Mouse (Mus musculus) liver, embryonic 14.5 days (tissue): ENCODE measurements at regions not wholly inside any gene's neighbourhood (a gene's known extent, or its start where the extent isn't known, plus 50 kb on each side); places are given as distances from the start of the nearest gene placed in this dataset.

Source experiments
- ATAC-seq: fragments of 200-750 bp; cut with Nextera tagmentation; 2 replicates; pipeline ENCODE4 v1.8.0; 2017; ENCODE audit warnings: moderate number of reproducible peaks, mild to moderate bottlenecking, moderate library complexity; ENCODE audit not compliant: insufficient read depth
- DNase-seq, 3 experiments: peaks; one replicate each; pipeline ENCODE4 v3.0.0-alpha.2; 2012 to 2013; ENCODE audit warnings: low read depth in 3 of 3, low spot score in 3 of 3
- H3K27ac ChIP-seq: fragments of 300-500 bp; sonication (generic); 2 replicates; pipeline ENCODE4 v1.5.1; 2014; ENCODE audit warnings: moderate library complexity, mild to moderate bottlenecking, control low read depth, inconsistent platforms
- H3K27me3 ChIP-seq: fragments of 300-500 bp; sonication (generic); 2 replicates; pipeline ENCODE4 v1.6.1; 2014; ENCODE audit warnings: mild to moderate bottlenecking, low read length, moderate library complexity; ENCODE audit not compliant: control insufficient read depth, insufficient read depth
- H3K36me3 ChIP-seq: fragments of 300-500 bp; sonication (generic); replicated peaks from 2 replicates; pipeline ENCODE4 v1.6.1; 2014; ENCODE audit warnings: low read depth; ENCODE audit not compliant: control insufficient read depth, insufficient read depth
- H3K4me1 ChIP-seq, 2 experiments: fragments of 200-500 bp in 1 of 2; fragments of 300-500 bp in 1 of 2; sonication (generic) in 1 of 2; replicated peaks; 2 replicates each; pipeline ENCODE4 v1.6.1; 2012 to 2014; ENCODE audit warnings: antibody characterized with exemption in 1 of 2, inconsistent platforms in 1 of 2, low read length in 1 of 2; ENCODE audit not compliant: control insufficient read depth in 2 of 2, insufficient read depth in 2 of 2
- H3K4me2 ChIP-seq: fragments of 300-500 bp; sonication (generic); 2 replicates; pipeline ENCODE4 v1.6.1; 2014; ENCODE audit warnings: low read depth, mild to moderate bottlenecking, control low read depth, moderate library complexity
- H3K4me3 ChIP-seq, 2 experiments: fragments of 200-500 bp in 1 of 2; fragments of 300-500 bp in 1 of 2; sonication (generic) in 1 of 2; 2 replicates each; pipeline ENCODE4 v1.5.1; 2012 to 2014; ENCODE audit warnings: low read depth in 2 of 2, low read length in 2 of 2, mild to moderate bottlenecking in 2 of 2, control low read depth in 1 of 2, inconsistent platforms in 1 of 2, moderate library complexity in 1 of 2; ENCODE audit not compliant: insufficient read depth in 1 of 2
- H3K9ac ChIP-seq: fragments of 300-500 bp; sonication (generic); replicated peaks from 2 replicates; pipeline ENCODE4 v1.6.1; 2014; ENCODE audit warnings: mild to moderate bottlenecking, control low read depth, moderate library complexity
- H3K9me3 ChIP-seq: fragments of 300-500 bp; sonication (generic); 2 replicates; pipeline ENCODE4 v1.6.1; 2016; ENCODE audit warnings: low read length, mixed read lengths; ENCODE audit not compliant: control insufficient read depth
- CTCF ChIP-seq: IDR thresholded peaks from 2 replicates; pipeline ENCODE4 v1.5.1; 2016; ENCODE audit warnings: antibody characterized with exemption, low read depth, control low read depth
- EP300 ChIP-seq: IDR thresholded peaks from 2 replicates; pipeline ENCODE4 v1.6.1; 2016; ENCODE audit warnings: antibody characterized with exemption, low read depth
- WGBS: fragments of 180-500 bp; shearing (Covaris S2); extraction: QIAGEN DNeasy Blood & Tissue Kit; methylation state at CpG from one replicate; pipeline ENCODE4 v1.1.7; 2014; ENCODE audit not compliant: insufficient replicate concordance; 5-methylcytosine and 5-hydroxymethylcytosine counted together

- TF ChIP-seq CTCF (no peak), EP300 (no peak)
- H3K36me3 ChIP-seq = no peaks in the 10 kb centered on the region
- H3K4me1 ChIP-seq = no peaks in the 10 kb centered on the region
- H3K9me3 ChIP-seq = no peaks in the 10 kb centered on the region
- no peak for ATAC-seq
- no peak for DNase-seq
- WGBS = 41% methylated on average over 1 of the region's 1 CpGs
- H3K9ac ChIP-seq = no peak overlapping the region
- H3K27me3 ChIP-seq = no peaks in the 10 kb centered on the region
- no peak overlapping the region for H3K4me3 ChIP-seq
- H3K4me2 ChIP-seq = no peak overlapping the region
- H3K27ac ChIP-seq = no peak overlapping the region
Measured at GRCm38 (mm10) chr15:72283846-72284245, 1550.5 kb upstream of the Gm6569 start.

- H3K4me3 ChIP-seq = no peak overlapping the region
- DNase-seq (no peak), ATAC-seq (no peak)
- H3K9me3 ChIP-seq = no peaks in the 10 kb centered on the region; the same call in 1 of the 2 replicates
- no peaks in the 10 kb centered on the region for H3K4me1 ChIP-seq
- H3K27ac ChIP-seq = no peak overlapping the region
- no peaks in the 10 kb centered on the region for H3K36me3 ChIP-seq
- no peak for TF ChIP-seq CTCF
- TF ChIP-seq EP300 = no peak
- no peak overlapping the region for H3K9ac ChIP-seq
- H3K27me3 ChIP-seq = no peaks in the 10 kb centered on the region
- no peak overlapping the region for H3K4me2 ChIP-seq
- 58% methylated on average over 2 of the region's 2 CpGs for WGBS
Measured at GRCm38 (mm10) chr15:72296648-72297047, 1537.7 kb upstream of the Gm6569 start.

- no peaks in the 10 kb centered on the region for H3K27me3 ChIP-seq
- DNase-seq = no peak
- no peak for ATAC-seq
- no peak overlapping the region for H3K4me3 ChIP-seq
- no peak for TF ChIP-seq CTCF
- no peak for TF ChIP-seq EP300
- no peaks in the 10 kb centered on the region for H3K36me3 ChIP-seq
- no peak overlapping the region for H3K9ac ChIP-seq
- H3K9me3 ChIP-seq = no peaks in the 10 kb centered on the region
- H3K4me1 ChIP-seq = no peaks in the 10 kb centered on the region
- 33% methylated on average over 5 of the region's 5 CpGs for WGBS
- no peak overlapping the region for H3K4me2 ChIP-seq
- no peak overlapping the region for H3K27ac ChIP-seq
Measured at GRCm38 (mm10) chr15:72312417-72312816, 1521.9 kb upstream of the Gm6569 start.

- Histone ChIP-seq H3K36me3 (no peaks in the 10 kb centered on the region), H3K27ac (no peak overlapping the region), H3K4me2 (no peak overlapping the region), H3K9ac (no peak overlapping the region), H3K9me3 (no peaks in the 10 kb centered on the region), H3K4me3 (no peak overlapping the region), H3K27me3 (no peaks in the 10 kb centered on the region), H3K4me1 (no peaks in the 10 kb centered on the region)
- DNase-seq (no peak), ATAC-seq (no peak)
- no peak for TF ChIP-seq EP300
- no peak for TF ChIP-seq CTCF
- WGBS = 71% methylated on average over 5 of the region's 5 CpGs
Measured at GRCm38 (mm10) chr15:72321528-72321927, 1512.8 kb upstream of the Gm6569 start.

- Histone ChIP-seq H3K4me1 (no peaks in the 10 kb centered on the region), H3K27me3 (no peaks in the 10 kb centered on the region), H3K9me3 (no peaks in the 10 kb centered on the region), H3K27ac (no peak overlapping the region), H3K9ac (no peak overlapping the region), H3K4me2 (no peak overlapping the region), H3K36me3 (no peaks in the 10 kb centered on the region), H3K4me3 (no peak overlapping the region)
- no peak for DNase-seq
- no peak for TF ChIP-seq CTCF
- TF ChIP-seq EP300 = no peak
- no peak for ATAC-seq
- 67% methylated on average over 3 of the region's 3 CpGs for WGBS
Measured at GRCm38 (mm10) chr15:72322127-72322526, 1512.2 kb upstream of the Gm6569 start.
